Mouse (Mus musculus) kidney, postnatal 0 days (tissue): ENCODE results near the gene Klrb1. TPM values are rescaled to one million over a fixed set of nuclear protein-coding genes. Genes with fewer than 3 reads are reported as not detected.
"Not testable (repeated sequence)": the region's sequence is repeated elsewhere in the genome, so short reads cannot be mapped to it uniquely, and the experiment has no call there.

Experiments used
- ATAC-seq: fragments of 200-750 bp; cut with Nextera tagmentation; replicated peaks from 2 replicates; pipeline ENCODE4 v1.8.0; 2017; ENCODE audit warnings: low read depth, moderate number of reproducible peaks, moderate TSS enrichment, moderate library complexity; ENCODE audit not compliant: low FRiP score
- DNase-seq: peaks from one replicate; pipeline ENCODE4 v3.0.0-alpha.2; 2016; ENCODE audit warnings: low spot score
- H3K27ac ChIP-seq: fragments of 300-500 bp; sonication (generic); 2 replicates; pipeline ENCODE4 v1.5.1; 2014; ENCODE audit warnings: mild to moderate bottlenecking
- H3K27me3 ChIP-seq: fragments of 300-500 bp; sonication (generic); 2 replicates; pipeline ENCODE4 v1.6.1; 2014; ENCODE audit warnings: low read length, mixed read lengths; ENCODE audit not compliant: insufficient read depth
- H3K36me3 ChIP-seq: fragments of 300-500 bp; sonication (generic); 2 replicates; pipeline ENCODE4 v1.6.1; 2014; ENCODE audit warnings: low read length, mixed read lengths; ENCODE audit not compliant: insufficient read depth
- H3K4me1 ChIP-seq: fragments of 300-500 bp; sonication (generic); replicated peaks from 2 replicates; pipeline ENCODE4 v1.6.1; 2014; ENCODE audit warnings: antibody characterized with exemption, low read length, mixed read lengths; ENCODE audit not compliant: insufficient read depth
- H3K4me2 ChIP-seq: fragments of 300-500 bp; sonication (generic); 2 replicates; pipeline ENCODE4 v1.6.1; 2014; ENCODE audit warnings: mild to moderate bottlenecking, low read length, moderate library complexity, mixed read lengths
- H3K4me3 ChIP-seq: fragments of 300-500 bp; sonication (generic); replicated peaks from 2 replicates; pipeline ENCODE4 v1.5.1; 2014; ENCODE audit warnings: low read depth, low read length
- H3K9ac ChIP-seq: fragments of 300-500 bp; sonication (generic); 2 replicates; pipeline ENCODE4 v1.6.1; 2014; ENCODE audit warnings: low read depth, low read length
- H3K9me3 ChIP-seq: fragments of 300-500 bp; sonication (generic); replicated peaks from 2 replicates; pipeline ENCODE4 v1.6.1; 2016; ENCODE audit warnings: low read length, inconsistent platforms, mixed read lengths
- CTCF ChIP-seq: IDR thresholded peaks from 2 replicates; pipeline ENCODE4 v1.5.1; 2016; ENCODE audit warnings: antibody characterized with exemption, low read depth, mild to moderate bottlenecking, moderate library complexity
- WGBS: fragments of 180-500 bp; shearing (Covaris S2); extraction: QIAGEN DNeasy Blood & Tissue Kit; methylation state at CpG from one replicate; pipeline ENCODE4 v1.1.7; 2014; 5-methylcytosine and 5-hydroxymethylcytosine counted together
- polyA plus RNA-seq: library from polyadenylated mRNA; unstranded; fragments of >200 nt; fragmentation: Nextera tagmentation; extraction: Ambion mirVana; gene quantifications from 2 replicates; pipeline ENCODE4 v1.2.1, GENCODE M21; 2015

Klrb1 gene
- polyA plus RNA-seq, 1 experiment from 2014 or later, result not detected

- no peaks in the 10 kb centered on the region for H3K9me3 ChIP-seq
- no peak for DNase-seq
- H3K4me1 ChIP-seq, result no peaks in the 10 kb centered on the region
- no peak overlapping the region for H3K9ac ChIP-seq
- no peak for ATAC-seq
- no peak overlapping the region for H3K27ac ChIP-seq
- no peaks in the 10 kb centered on the region for H3K36me3 ChIP-seq
- no peaks in the 10 kb centered on the region for H3K27me3 ChIP-seq
- H3K4me2 ChIP-seq, result no peak overlapping the region
- no peak for TF ChIP-seq CTCF
- 79% methylated on average over 5 of the region's 5 CpGs for WGBS
- H3K4me3 ChIP-seq, result no peak overlapping the region
Measured at GRCm38 (mm10) chr6:128759221-128759950, 36.5 kb upstream of the Klrb1 start.

- H3K27ac ChIP-seq, H3K9ac ChIP-seq, H3K4me3 ChIP-seq, H3K27me3 ChIP-seq, H3K36me3 ChIP-seq, H3K4me2 ChIP-seq, H3K4me1 ChIP-seq, H3K9me3 ChIP-seq, ATAC-seq, DNase-seq: not testable (repeated sequence)
- WGBS, result 41% methylated on average over 4 of the region's 4 CpGs
Measured at GRCm38 (mm10) chr6:128755402-128755763, 32.5 kb upstream of the Klrb1 start.

- not testable (repeated sequence) for H3K9ac ChIP-seq, H3K27me3 ChIP-seq, H3K36me3 ChIP-seq, H3K9me3 ChIP-seq, H3K27ac ChIP-seq, H3K4me2 ChIP-seq, H3K4me3 ChIP-seq, DNase-seq, ATAC-seq, H3K4me1 ChIP-seq
- WGBS, result 71% methylated on average over 12 of the region's 12 CpGs
Measured at GRCm38 (mm10) chr6:128754748-128755401, 32.0 kb upstream of the Klrb1 start.

GRCm38 (mm10) chr6:128754265-128754664 is 31.4 kb upstream of the Klrb1 start:
- H3K27me3 ChIP-seq, H3K9ac ChIP-seq, H3K27ac ChIP-seq, H3K36me3 ChIP-seq, H3K4me1 ChIP-seq, H3K9me3 ChIP-seq, H3K4me3 ChIP-seq, H3K4me2 ChIP-seq: not testable (repeated sequence)
- peak; percentile 30 for DNase-seq
- ATAC-seq, result peak; percentile 78
- 32% methylated on average over 10 of the region's 10 CpGs for WGBS

- H3K9ac ChIP-seq, H3K4me1 ChIP-seq, H3K4me2 ChIP-seq, H3K4me3 ChIP-seq, H3K9me3 ChIP-seq, H3K27ac ChIP-seq, H3K27me3 ChIP-seq, H3K36me3 ChIP-seq: not testable (repeated sequence)
- DNase-seq (peak; percentile 83), ATAC-seq (peak; percentile 95)
- 35% methylated on average over 8 of the region's 8 CpGs for WGBS
- TF ChIP-seq CTCF, result peak; percentile 75
Measured at GRCm38 (mm10) chr6:128753610-128754224, 30.9 kb upstream of the Klrb1 start.

GRCm38 (mm10) chr6:128747006-128747405 is 24.1 kb upstream of the Klrb1 start:
- H3K4me2 ChIP-seq, H3K27ac ChIP-seq, H3K27me3 ChIP-seq, ATAC-seq, H3K9ac ChIP-seq, H3K9me3 ChIP-seq, H3K4me3 ChIP-seq, DNase-seq, H3K36me3 ChIP-seq, H3K4me1 ChIP-seq: not testable (repeated sequence)
- 71% methylated on average over 6 of the region's 6 CpGs for WGBS
